Mouse (Mus musculus): ENCODE results near the gene Sik2. TPM values are rescaled to one million over a fixed set of nuclear protein-coding genes. Genes with fewer than 3 reads are reported as not detected.

The Sik2 gene
- 28.2 to 38.2 TPM (median 33.3 TPM) in 4 replicates for total RNA-seq (2023; ENCODE audit: inconsistent age)

DNA sequence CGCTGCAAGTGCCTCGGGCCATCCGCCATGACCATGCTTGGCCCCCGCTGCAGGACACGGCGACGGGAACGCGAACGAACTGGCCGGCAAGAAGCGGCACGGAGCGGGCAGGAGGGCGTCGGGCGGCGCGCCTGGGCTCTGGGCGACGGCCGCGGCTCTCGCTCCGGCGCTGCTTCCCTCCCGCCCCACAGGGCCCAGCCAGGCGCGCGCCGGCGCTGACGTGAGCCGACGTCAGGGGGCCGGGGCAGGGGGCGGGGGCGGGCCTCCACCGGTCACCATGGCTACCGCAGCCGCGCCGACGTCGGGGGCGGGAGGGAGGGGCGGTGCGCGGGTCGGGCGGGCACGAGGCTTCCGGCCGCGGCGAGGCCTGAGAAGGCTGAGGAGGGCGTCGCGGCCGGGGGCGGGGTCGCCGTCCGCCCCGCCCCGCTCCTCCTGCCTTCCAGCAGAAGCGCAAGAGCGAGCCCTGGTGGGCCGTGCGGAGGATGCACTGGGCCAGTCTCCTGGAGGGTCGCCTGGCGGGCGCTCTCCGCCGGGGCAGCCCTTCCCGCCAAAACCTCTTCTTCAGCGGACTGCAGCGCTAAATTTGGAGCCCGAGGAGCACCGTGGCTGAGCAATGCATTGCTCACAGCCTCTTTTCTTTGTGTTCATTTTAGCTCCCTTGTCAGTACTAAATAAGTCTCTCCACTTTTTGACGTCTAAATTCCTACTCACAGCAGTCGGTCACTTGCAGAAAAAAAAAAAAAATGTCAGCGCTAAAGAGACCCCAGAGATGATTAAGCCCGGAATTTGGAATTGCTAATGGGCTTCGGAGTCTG, at the start of gene Sik2:
Gene Sik2 (minus strand): TSS at position 233 of the 815 bp plus-strand sequence.

DNA sequence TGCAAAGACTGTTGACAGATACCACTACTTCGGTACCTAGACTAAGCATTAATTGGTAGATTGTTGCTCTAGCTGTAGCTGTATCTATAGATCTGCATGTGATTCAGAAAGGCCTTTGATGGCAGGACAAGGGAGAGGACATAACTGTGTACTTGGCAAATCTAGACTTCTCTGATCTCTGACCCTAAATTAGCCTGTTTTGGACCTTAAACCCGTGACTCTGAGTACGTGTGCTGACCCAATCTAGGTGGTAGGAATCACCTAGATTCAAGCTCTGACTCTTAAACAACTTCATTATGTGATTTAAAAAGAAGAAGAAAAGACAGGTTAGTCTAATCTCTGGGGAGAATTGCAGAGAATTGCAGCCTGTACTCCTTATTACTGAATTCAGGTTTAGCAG, 163.8 kb downstream of the Sik2 start, which contains the start of gene Ppp2r1b:
Gene Ppp2r1b (plus strand): TSS at position 221 of the 400 bp plus-strand sequence.

Other genes with a start within 250 kb of the Sik2 start
- 14.8 to 23.6 TPM (median 16.3 TPM) in 4 replicates for gene Fdxacb1, start 240.8 kb downstream of the Sik2 start, total RNA-seq (2023; ENCODE audit: inconsistent age)
- gene Alg9, start 234.1 kb downstream of the Sik2 start, total RNA-seq (2023; ENCODE audit: inconsistent age) = 25.1 to 27.8 TPM (median 26.5 TPM) in 4 replicates
- 21.2 to 30.0 TPM (median 25.0 TPM) in 4 replicates for gene 1110032A03Rik, start 233.6 kb downstream of the Sik2 start, total RNA-seq (2023; ENCODE audit: inconsistent age)
- gene Ppp2r1b, start 163.8 kb downstream of the Sik2 start, total RNA-seq (2023; ENCODE audit: inconsistent age) = 40.3 to 50.9 TPM (median 46.0 TPM) in 4 replicates
- not detected in 4 replicates for gene Btg4, start 51.8 kb upstream of the Sik2 start, total RNA-seq (2023; ENCODE audit: inconsistent age)
- not detected in 4 replicates for gene Layn, start 68.0 kb upstream of the Sik2 start, total RNA-seq (2023; ENCODE audit: inconsistent age)
- not detected in 4 replicates for gene 4833427G06Rik, start 93.0 kb upstream of the Sik2 start, total RNA-seq (2023; ENCODE audit: inconsistent age)
- gene Gm32742, start 156.4 kb upstream of the Sik2 start, total RNA-seq (2023; ENCODE audit: inconsistent age) = 0.06 to 0.09 TPM (median 0.06 TPM) in 3 of 4 replicates, not detected in the other
- 376 to 438 TPM (median 413 TPM) in 4 replicates for gene Pou2af1, start 204.6 kb upstream of the Sik2 start, total RNA-seq (2023; ENCODE audit: inconsistent age)